Comparison of ENCODE assay signal across 8 mouse cellular contexts in genomic region chrX:36982892-36983653, GRCm38 (mm10). TPM values are rescaled to one million over a fixed set of nuclear protein-coding genes. Genes with fewer than 3 reads are reported as not detected.
DNase-seq lines count a peak whose midpoint lies in the region; ATAC-seq and TF ChIP-seq lines count a peak whose summit lies in the region.

No protein-coding gene starts in this region.

- no peak overlapping the region for H3K9ac ChIP-seq in hindbrain, postnatal 0 days (replicated peaks; ENCODE audit: low read length)
- no peak overlapping the region for H3K9ac ChIP-seq in forebrain, postnatal 0 days

- no peaks in the 10 kb centered on the region for H3K36me3 ChIP-seq in hindbrain, postnatal 0 days (ENCODE audit: insufficient read depth, low read length)
- H3K36me3 ChIP-seq in forebrain, postnatal 0 days (ENCODE audit: insufficient read depth): no peaks in the 10 kb centered on the region

- H3K27ac ChIP-seq in hindbrain, postnatal 0 days: no peak overlapping the region
- H3K27ac ChIP-seq in forebrain, postnatal 0 days (ENCODE audit: low read depth, low read length): no peak overlapping the region

- no peak overlapping the region for H3K4me3 ChIP-seq in hindbrain, postnatal 0 days (ENCODE audit: low read length)
- no peak overlapping the region for H3K4me3 ChIP-seq in forebrain, postnatal 0 days (ENCODE audit: low read depth, low read length)

- peak; percentile 22 for DNase-seq in gastrocnemius, postnatal 14 days
- DNase-seq in gastrocnemius, adult 18-20 months (ENCODE audit: low spot score): no peak
- DNase-seq in thymus, postnatal 14 days: peak; percentile 31
- DNase-seq in thymus, postnatal 0 days (ENCODE audit: low spot score): no peak
- peak; percentile 12 for DNase-seq in hindbrain, postnatal 0 days (ENCODE audit: low spot score)
- DNase-seq in urinary bladder, postnatal 14 days (ENCODE audit: low spot score): no peak
- no peak for DNase-seq in frontal cortex, postnatal 25 days (ENCODE audit: low spot score in 2 of 2)
- DNase-seq in forebrain, postnatal 0 days: no peak

- H3K4me2 ChIP-seq in hindbrain, postnatal 0 days (ENCODE audit: low read depth, low read length): no peak overlapping the region
- no peak overlapping the region for H3K4me2 ChIP-seq in forebrain, postnatal 0 days (ENCODE audit: low read depth)

- no peak for TF ChIP-seq CTCF in hindbrain, postnatal 0 days (IDR thresholded peaks at IDR 0.05; ENCODE audit: low read depth)
- no peak for TF ChIP-seq CTCF in forebrain, postnatal 0 days (IDR thresholded peaks at IDR 0.05; ENCODE audit: low read depth)

- H3K27me3 ChIP-seq in hindbrain, postnatal 0 days (ENCODE audit: insufficient read depth, low read length): no peaks in the 10 kb centered on the region
- no peaks in the 10 kb centered on the region for H3K27me3 ChIP-seq in forebrain, postnatal 0 days (ENCODE audit: insufficient read depth, low read length)

- no peaks in the 10 kb centered on the region for H3K9me3 ChIP-seq in hindbrain, postnatal 0 days (ENCODE audit: low read length)
- H3K9me3 ChIP-seq in forebrain, postnatal 0 days (ENCODE audit: low read length): no peaks in the 10 kb centered on the region

- no peaks in the 10 kb centered on the region for H3K4me1 ChIP-seq in hindbrain, postnatal 0 days (ENCODE audit: insufficient read depth, low read length)
- H3K4me1 ChIP-seq in forebrain, postnatal 0 days (ENCODE audit: insufficient read depth): 0 out of 2 replicates have a peak, but pooled peaks cover 5% of the 10 kb centered on the region

- intact Hi-C loops in gastrocnemius, postnatal 14 days (cut with DNase I; ENCODE audit: low total_unique reads): no loop called here

- WGBS in hindbrain, postnatal 0 days: 68% methylated on average over 8 of the region's 8 CpGs
- 78% methylated on average over 8 of the region's 8 CpGs for WGBS in forebrain, postnatal 0 days

- ATAC-seq in hindbrain, postnatal 0 days: no peak
- ATAC-seq in forebrain, postnatal 0 days: no peak

RNA-seq across cellular contexts. Expression of gene Sept6, which starts 8.5 kb away (rescaled TPM):
- 1 to 10 TPM; 4.3 to 7.0 TPM for total RNA-seq in gastrocnemius, postnatal 14 days (2021)
- total RNA-seq in gastrocnemius, adult 18-20 months (2021): 1 to 10 TPM; 1.2 to 1.4 TPM
- 96.3 and 112 TPM in 2 replicates for polyA plus RNA-seq in thymus, postnatal 0 days (2015; fragmentation: Nextera tagmentation; extraction: Ambion mirVana)
- total RNA-seq in hindbrain, postnatal 0 days (2014; rRNA removed): 81.3 and 106 TPM in 2 replicates
- polyA plus RNA-seq in hindbrain, postnatal 0 days (2015; fragmentation: Nextera tagmentation; extraction: Ambion mirVana): 55.0 and 59.6 TPM in 2 replicates
- total RNA-seq in forebrain, postnatal 0 days (2014; rRNA removed): 98.6 and 101 TPM in 2 replicates
- 59.1 and 60.8 TPM in 2 replicates for polyA plus RNA-seq in forebrain, postnatal 0 days (2015; fragmentation: Nextera tagmentation; extraction: Ambion mirVana)

Comparison
In these comparisons a context has a peak if more than half of its experiments do, and no peak if none do; other contexts are left out.
1. DNase-seq: peak in gastrocnemius, postnatal 14 days (single experiment), thymus, postnatal 14 days (single experiment) and hindbrain, postnatal 0 days (single experiment); none in gastrocnemius, adult 18-20 months (single experiment), thymus, postnatal 0 days (single experiment), urinary bladder, postnatal 14 days (single experiment), frontal cortex, postnatal 25 days (0 of 2) and forebrain, postnatal 0 days (single experiment).
2. RNA of gene Sept6, which starts 8.5 kb away (total RNA-seq): 81.3 to 106 TPM in hindbrain, postnatal 0 days and 98.6 to 101 TPM in forebrain, postnatal 0 days; 4.3 to 7.0 TPM in gastrocnemius, postnatal 14 days and 1.2 to 1.4 TPM in gastrocnemius, adult 18-20 months; every median in the first group is over 10 times any median in the second.